Mouse (Mus musculus): ENCODE results near the gene Erich6. TPM values are rescaled to one million over a fixed set of nuclear protein-coding genes. Genes with fewer than 3 reads are reported as not detected.

The Erich6 gene
- not detected in 2 replicates for polyA plus RNA-seq (2015; fragmentation: Nextera tagmentation; extraction: Ambion mirVana)

DNA sequence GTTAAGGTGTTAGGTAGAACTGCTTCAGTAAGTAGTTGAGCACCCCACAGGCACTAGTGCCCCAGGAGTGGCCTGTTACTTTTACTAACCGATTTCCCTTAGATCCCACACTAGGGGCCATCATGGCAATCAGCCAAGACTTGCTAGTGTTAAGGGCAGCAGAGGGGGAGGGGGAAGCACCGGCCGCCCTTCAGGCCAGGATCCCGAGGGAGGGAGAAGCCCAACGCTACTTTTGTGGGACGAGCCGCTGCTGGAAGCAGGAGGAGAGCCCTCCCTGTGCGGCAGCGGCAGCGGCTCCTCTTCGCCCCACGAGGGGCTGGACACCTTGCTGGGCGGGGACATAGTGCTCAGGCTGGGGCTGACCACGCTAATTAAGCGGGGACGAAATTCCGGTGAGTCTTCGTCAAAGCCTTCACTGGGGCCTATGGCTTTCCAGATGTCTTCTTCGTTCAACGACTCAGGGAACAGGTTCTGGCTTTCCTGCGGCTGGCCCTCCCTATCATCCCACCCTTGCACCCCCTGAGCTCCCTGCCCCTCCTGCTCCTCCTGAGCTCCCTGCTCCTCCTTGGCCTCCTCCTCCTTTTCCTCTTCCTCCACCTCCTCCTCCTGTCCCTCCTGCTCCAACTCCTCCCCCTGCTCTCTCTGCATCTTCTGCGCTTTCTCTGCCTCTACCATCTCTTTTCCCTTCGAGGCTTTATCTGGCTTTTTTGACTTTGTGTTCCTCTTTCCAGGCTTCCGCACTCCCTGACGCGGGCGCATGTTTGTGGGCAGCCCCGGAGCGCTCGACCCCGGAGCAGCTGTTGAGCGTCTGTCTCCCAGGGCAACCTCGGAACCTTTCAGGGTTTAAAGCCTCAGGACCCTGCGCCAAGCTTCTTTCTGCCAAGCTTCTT, at the start of gene Erich6:
Erich6 (minus strand) TSS at position 802 of the 890 bp plus-strand sequence.
- DNase-seq (ENCODE audit: low spot score): no peak

DNA sequence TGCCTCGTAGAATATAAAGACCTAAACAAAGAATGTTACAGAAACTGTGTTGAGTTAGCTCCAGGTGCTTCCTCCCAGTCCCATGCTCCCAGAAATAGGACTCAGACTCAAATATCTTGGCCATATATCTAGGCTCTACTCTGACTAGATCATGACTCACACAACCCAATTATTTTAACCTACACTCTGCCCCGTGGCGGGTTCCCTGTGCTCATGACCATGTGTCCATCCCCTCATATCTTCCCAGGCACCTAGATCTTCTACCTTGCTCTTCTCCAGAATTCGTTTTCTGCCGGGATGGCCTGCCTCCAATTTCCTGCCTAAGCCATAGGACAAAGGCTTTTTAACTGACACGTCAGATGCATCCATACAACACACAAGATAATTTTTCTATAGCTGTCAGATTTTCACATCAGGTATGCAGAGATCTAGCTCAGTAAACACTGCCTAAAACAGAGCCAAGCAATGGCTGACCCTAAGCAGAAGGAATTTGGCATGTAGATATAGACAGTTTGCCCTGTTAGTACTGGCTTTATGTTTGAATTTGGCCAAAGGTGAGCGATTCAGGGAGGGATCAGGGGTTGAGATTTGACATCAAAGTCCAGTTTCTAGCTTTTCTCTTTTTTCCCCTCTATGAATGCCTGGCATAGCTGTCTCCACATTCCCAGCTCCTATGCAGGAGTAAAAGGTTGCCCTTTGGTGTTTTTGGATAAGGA, 49.4 kb upstream of the Erich6 start:
- DNase-seq (ENCODE audit: low spot score): no peak

DNA sequence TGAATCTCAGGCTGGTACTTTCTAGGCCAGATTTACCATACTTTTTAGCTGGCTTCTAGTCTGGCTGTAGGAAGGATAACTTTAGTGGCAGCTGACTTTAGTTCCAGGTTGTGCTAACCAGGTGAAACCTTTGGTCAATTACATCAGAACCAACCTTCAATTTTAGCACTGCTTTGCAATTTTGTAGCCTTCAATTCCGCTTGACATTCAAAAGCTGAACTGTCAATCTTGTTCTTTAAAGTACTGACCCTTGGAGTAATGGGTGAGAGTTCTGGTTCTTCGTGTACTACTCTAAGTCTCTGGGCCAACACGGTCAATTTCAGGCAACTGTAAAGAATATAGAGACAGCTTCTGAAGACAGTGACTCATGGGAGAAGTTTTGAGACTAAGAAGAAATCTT, 48.4 kb upstream of the Erich6 start:
- no peak for DNase-seq (ENCODE audit: low spot score)

DNA sequence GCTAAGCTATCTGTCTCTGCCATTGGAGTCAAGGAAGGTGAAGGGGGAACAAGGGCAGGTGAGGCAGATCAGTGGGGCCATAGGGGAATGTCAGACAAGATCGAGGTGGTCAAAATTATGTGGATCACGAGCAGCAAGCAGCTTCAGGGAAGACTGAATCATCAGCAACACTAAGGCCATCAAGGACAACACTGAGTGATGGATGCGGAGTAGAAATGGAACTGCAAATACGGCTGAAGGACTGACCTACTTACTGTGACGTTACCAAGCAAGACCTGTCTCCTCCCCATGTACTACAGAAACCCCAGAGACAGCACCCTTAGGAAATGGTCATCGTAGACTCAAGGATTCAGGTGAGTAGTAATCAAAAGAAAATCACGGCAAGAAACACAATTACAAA, 46.3 kb upstream of the Erich6 start:
- DNase-seq (ENCODE audit: low spot score): no peak

DNA sequence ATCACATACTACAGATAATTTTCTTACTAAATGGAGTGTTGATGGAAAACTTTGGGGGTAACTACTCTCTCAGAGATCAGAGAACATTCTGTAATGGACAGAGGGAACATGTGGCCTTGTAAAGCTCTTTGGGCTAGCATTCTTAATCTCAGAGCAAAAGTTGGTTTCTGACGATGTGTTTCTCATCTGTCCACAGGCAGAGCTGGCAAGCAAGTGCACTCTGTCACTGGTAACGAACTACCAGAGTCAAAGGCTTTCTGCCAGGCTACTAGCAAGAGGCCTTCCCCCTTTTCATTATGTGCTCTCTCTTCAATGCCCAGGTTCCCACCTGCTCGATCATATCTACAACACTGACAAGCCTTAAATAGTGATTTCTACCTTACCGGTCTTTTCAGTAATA, 45.3 kb upstream of the Erich6 start:
- no peak for DNase-seq (ENCODE audit: low spot score)

DNA sequence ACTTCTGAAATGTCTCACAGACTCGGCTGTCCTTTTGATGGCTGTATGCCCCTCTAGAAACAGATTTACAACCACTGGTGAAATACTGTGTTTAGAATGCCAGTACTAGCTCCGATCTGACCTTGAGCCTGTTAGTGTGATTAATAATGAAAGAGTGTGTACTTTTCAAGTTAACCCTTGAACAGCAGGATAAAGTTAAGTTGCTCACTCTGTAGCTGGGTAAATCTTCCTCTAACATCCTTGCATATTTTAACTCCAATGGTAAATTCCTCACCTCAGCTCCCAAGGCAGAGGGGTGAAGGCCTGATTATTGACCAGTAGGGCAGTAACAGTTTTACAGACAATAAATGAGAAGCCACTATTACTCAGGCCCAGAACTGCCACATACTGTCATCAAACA, 44.8 kb upstream of the Erich6 start:
- no peak for DNase-seq (ENCODE audit: low spot score)

DNA sequence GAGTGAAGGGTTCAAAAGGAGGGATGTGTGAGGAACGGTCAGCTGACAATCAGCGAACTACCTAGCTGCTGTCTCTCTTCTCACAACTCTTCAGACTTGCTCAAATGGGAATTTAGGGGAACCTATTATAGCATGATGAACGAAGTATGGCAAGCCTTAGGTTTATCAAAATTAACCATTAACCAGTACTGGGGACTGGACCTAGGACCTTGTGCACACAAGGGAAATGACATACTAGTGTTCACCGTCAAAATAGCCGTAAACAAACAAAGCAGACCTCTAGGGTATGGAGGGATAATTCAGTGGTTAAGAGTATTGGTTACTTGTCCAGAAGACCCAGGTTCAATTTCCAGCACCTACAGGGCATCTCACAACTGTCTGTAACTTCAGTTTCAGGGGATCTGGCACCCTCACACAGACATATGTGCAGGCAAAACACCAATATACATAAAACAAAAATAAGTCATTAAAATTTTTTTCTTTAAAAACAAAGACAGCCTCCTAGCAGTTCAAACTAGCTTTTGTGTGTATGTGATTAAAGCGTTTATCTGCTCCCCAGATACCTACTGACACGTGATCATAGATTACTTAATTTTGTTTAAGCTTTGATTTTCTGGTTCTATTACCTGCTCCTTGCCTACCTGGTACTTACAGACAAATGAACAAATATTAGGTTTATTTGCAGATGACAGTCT, 44.1 kb upstream of the Erich6 start:
- no peak for DNase-seq (ENCODE audit: low spot score)

DNA sequence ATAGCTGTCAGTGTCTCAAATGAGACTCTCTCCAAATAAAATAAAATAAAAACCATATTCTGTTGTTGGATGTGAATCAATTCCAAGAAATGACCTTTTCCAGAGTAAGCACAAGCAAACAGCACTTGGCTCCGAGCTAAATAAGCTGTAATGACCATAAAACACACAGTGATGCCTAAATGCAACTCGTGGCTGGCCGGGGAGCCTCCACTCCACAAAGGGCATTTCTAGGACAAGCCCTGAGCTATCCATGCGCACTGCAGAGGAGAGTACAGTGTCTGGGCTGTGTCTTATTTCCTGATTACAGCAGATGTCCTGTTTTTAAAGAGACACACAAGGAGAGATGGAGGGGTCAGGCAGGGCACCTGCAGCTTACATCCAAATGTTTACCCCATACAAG, 43.0 kb upstream of the Erich6 start:
- DNase-seq (ENCODE audit: low spot score): no peak

DNA sequence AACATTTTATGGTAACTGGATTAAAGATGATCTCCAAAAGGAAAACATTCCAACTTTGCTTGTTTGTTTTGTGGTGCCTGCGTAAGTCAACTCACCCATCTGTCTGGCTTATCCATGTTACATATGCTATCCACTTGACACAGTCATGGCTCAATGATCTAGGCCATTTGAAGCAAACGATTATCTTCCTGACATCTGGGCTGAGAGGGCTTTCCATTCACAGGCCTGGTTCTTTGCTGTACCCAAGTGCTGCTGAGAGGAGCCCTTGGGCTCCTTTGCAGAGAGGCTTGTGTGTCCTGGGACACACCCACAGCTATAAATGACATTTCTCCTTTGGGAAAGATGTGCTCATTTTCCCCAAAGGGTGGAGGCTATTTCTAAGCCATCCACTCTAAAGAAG, 41.9 kb upstream of the Erich6 start:
- DNase-seq (ENCODE audit: low spot score): no peak

DNA sequence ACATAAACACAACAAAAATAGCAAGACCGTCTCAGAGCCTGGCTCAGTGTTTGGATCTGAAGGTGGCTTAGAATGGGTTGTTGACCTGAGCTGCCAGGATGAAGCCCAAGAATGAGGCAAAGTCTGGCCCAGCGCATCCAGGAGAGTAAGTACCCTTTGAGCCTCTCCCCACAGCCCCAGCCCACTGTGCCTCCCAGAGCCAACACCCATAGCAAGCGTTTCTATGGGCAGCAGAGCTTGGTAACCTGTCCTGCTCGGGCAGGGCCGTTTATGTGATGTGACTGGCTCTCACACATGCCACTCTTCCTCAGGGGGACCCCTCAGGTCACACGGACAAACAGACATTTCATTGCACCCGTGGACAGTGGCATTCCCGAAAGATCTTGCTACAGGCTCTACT, 41.4 kb upstream of the Erich6 start:
- no peak for DNase-seq (ENCODE audit: low spot score)

DNA sequence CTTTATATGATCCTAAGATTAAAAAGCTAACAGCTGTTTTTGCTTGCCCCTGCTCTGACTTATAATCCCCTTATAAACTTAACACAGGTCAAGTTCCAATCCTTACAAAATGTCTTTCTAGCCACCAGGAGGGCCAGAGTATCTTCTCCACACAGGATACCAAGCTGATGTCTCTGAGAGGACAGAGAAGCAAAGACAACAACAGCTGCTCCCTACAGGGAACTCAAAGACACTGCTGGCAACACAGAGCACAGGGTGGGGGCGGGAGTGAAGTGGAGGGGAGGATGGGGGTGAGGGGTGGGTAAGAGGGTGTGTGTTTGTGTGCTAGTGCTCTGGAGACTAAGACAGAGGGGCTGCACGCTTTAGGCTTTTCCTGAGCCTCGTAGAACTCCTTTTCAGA, 40.6 kb upstream of the Erich6 start:
- no peak for DNase-seq (ENCODE audit: low spot score)

DNA sequence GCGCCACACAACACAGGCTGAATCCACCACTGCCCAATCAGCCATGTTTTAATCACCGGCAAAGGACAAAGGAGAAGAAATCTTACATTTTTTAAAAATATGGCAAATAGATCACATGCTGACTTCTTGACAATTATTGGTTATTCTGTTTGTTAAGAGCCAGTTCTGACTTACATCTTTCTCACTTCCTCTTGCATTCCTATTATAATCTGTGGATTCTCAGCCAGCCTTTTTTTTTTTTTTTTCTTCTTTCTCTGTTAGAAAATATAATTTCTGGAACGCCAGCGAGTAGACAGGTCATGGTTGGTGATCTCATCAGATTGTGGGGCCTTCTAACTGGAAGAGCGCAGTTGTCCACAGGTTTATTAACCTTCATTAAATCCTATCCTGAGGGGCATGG, 36.3 kb upstream of the Erich6 start:
- DNase-seq (ENCODE audit: low spot score): no peak

DNA sequence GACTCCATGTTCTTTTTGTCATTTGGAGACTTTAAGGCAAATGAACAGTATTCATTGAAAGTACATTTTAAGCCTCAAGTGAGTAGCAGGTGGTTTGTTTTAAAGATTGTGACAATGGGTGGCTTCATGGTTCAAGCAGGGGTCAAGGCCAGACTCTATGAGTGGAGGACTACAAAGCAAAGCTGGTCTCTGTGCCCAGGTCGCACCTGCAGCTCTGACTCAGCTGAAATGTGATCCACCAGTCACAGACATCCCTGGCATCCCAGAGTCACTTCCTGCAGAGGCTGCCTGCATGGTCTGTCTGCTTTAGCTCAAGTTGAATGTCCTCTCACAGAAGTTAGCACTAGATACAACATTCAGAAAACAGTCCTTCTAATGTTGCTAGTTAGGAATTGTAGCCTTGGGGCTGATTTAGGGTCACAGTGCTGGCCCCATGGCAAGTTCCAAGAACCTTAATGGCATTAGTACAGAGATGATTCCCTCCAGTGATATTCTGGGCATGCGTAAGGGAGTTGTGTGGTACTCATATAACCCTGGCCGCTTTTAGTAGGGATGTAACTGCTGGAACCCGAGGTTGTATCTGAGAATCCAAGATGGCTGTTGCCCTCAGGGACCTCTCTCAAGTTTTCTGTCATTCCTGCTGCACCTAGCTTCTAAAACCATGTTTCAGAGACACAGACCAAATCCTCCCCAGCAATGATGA, 35.6 kb upstream of the Erich6 start:
- no peak for DNase-seq (ENCODE audit: low spot score)

DNA sequence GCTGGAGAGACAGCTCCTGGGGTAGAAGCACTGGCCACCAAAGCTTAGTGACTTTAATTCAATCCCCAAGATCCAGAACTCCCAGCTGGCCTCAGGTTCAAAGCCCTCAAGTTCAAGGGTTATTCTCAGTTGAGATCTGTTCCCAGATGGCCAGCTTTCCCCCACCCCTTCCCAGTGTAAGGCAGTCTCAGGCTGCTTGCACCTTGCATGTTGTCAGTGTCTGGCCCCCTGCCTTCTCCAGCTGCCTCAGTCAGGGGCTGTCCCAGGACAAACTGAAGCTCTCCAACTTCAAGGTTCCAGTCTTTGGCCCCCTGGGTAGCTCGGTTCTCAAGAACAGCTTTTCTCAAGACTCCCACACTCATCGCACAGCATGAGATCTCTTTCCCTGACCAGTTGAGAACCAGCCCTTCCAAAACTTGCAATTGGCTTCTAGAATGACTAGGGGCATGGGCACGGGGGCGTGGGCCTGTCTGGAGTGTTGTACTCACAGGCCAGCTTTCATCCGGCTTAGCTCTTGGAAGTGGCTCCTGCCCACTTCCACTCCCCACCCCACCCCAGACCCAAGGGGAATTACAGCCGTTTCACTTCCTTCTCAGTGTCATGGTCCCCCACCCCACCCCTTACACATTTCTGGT, 34.7 kb upstream of the Erich6 start:
- no peak for DNase-seq (ENCODE audit: low spot score)

DNA sequence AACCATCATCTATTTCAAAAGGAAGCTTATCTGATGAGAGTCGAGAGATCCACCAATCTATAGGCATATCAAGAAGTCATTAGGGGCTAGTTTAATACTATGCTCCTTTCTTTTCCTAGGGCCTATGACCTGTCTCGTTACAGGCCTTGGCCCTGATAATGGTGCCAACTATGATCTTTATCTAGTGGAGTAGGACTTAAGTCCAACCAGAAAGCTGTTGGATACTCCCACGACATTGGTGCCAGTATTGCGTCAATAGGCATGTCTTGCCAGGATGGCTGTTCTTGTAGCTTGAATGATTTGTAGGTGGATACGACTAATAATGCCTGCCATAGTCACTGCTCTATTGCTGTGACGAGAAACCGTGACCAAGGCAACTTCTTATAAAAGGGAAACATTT, 27.0 kb upstream of the Erich6 start:
- no peak for DNase-seq (ENCODE audit: low spot score)

DNA sequence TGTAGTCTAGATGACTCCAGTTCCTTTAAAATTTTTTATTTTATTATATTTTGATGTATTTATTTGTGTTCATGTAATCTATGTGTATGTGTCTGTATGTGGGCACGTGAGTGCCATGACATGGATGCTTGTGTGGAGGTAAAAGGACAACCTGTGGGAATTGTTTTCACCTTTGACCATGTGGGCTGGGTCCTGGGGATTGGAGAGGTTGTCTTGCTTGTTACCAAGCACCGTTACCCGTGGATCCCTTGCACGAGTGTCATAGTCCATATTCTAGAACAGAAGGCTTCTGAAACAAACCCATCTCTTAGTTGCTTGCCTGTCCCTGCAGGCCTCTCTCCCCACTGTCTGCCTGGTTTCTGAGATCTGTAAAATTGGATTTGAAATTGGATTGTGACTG, 23.6 kb upstream of the Erich6 start:
- DNase-seq (ENCODE audit: low spot score): no peak

DNA sequence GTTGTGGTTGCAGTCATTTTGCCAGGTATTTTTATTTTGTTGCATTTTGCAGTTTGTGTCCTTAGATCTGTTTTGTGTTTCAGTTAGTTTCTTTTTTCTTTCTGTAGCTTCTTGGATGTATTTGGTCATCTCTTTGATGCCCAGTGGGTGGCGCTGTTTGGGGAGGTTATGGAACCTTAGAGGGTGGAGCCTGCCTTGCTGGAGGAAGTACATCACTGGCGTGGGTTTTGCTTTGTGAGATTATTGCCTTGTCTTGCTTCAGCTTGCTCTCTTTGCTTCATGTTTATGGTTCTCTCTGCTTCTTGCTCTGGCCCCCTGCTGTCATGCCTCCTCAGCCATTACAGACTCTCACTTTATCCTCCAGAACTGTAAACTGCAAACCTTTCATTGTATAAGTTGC, 20.3 kb upstream of the Erich6 start:
- DNase-seq (ENCODE audit: low spot score): peak; percentile 61

DNA sequence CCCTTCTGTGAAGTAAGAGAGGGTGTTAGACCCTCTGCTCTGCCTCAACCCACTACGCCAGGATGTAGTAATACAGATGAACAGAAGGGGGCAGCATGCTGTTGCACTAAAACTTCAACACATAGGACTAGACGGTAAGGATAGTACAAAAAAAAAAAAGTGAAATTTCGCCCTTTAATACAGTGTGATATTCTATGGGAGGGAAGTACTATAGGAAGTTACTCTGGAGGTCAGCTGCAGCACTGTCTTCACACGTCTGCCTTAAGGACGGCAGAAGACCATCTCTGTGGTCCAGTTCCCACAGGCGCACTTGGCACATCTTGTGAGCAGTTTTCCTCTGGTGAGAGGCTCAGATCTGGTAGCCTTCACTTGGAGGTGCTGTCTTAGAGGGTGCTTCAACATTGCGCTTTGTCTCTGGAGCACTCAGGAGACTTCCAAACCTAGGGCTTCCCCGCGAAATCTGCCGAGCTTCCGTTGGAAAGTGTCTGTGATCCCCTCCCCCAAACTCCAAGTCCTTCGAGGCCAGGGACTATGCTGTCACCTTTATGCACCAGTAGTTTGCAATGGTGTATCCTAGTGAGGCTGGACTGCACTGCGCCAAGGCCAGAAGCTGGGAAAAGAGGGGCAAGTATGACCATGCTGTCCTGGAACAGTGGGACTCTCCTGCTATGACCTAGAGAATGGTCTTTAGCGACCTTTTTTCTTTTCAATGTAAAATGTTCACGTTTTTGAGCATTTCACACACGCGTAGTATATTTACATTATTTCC, 18.5 kb upstream of the Erich6 start:
- DNase-seq (ENCODE audit: low spot score): peak; percentile 65

DNA sequence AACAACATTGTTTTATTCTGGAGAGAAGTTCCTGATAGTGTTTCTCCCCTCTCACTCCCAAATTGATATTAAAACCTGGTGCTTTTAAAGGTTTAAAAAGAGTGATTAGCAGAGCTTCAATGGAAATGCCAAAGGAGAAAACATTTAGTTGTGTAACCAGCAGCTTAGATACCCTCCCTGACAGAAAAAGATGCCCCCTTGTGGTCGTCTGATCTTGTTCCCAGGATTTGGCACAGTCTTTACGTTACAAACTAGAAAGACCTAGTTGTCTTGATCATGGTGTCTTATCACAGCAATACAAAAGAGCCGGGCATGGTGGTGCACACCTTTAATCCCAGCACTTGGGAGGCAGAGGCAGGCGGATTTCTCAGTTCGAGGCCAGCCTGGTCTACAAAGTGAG, 16.9 kb upstream of the Erich6 start:
- peak; percentile 38 for DNase-seq (ENCODE audit: low spot score)

DNA sequence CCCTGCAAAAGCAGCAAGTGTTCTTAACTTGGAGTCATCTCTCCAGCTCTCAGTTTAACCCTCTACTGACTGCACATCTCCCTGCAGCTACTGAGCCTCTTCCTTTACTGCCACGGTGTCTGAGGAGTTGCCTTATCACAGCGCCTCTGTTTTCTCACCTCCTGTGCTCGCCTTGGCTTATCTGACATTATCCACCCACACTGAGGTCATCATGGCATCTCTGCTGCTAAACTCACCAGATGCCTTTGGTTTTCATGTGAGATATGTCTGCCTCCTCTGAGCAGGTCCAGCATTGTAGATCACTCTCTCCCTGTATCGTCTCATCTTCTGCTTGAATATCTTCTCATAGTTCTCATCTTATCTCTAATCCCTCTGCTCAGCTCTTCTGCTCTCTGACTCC, 13.3 kb upstream of the Erich6 start:
- no peak for DNase-seq (ENCODE audit: low spot score)

All from thymus, postnatal 0 days (tissue).